Mouse (Mus musculus): ENCODE measurements around the gene Gm17535. TPM values are rescaled to one million over a fixed set of nuclear protein-coding genes. Genes with fewer than 3 reads are reported as not detected.
"Not testable (repeated sequence)": the region's sequence is repeated elsewhere in the genome, so short reads cannot be mapped to it uniquely, and the experiment has no call there.

Gm17535 gene
- polyA plus RNA-seq (2015; fragmentation: Nextera tagmentation; extraction: Ambion mirVana) = not detected in 2 replicates

GRCm38 (mm10) chr9:3034299-3034698, at the start of gene Gm17535:
TSS of gene Gm17535 (plus strand) at chr9:3034599.
- not testable (repeated sequence) for H3K4me2 ChIP-seq (ENCODE audit: low read length); H3K9ac ChIP-seq (replicated peaks; ENCODE audit: low read depth, low read length); H3K4me1 ChIP-seq (replicated peaks; ENCODE audit: control insufficient read depth, insufficient read depth, low read length); H3K27ac ChIP-seq (ENCODE audit: low read length); H3K27me3 ChIP-seq (replicated peaks; ENCODE audit: control insufficient read depth, insufficient read depth, low read length); H3K36me3 ChIP-seq (ENCODE audit: control insufficient read depth, insufficient read depth); H3K4me3 ChIP-seq (replicated peaks; ENCODE audit: low read length); H3K9me3 ChIP-seq (ENCODE audit: control insufficient read depth, low read length); ATAC-seq
- WGBS = no CpG with 5 or more reads among the region's 8 CpGs

GRCm38 (mm10) chr9:3000445-3000972, 33.9 kb upstream of the Gm17535 start, which contains the start of gene Gm10722:
TSS of gene Gm10722 (plus strand) at chr9:3000922.
- H3K36me3 ChIP-seq (ENCODE audit: control insufficient read depth, insufficient read depth); H3K9ac ChIP-seq (replicated peaks; ENCODE audit: low read depth, low read length); H3K27me3 ChIP-seq (replicated peaks; ENCODE audit: control insufficient read depth, insufficient read depth, low read length); ATAC-seq; H3K4me3 ChIP-seq (replicated peaks; ENCODE audit: low read length); H3K9me3 ChIP-seq (ENCODE audit: control insufficient read depth, low read length); H3K4me1 ChIP-seq (replicated peaks; ENCODE audit: control insufficient read depth, insufficient read depth, low read length); H3K4me2 ChIP-seq (ENCODE audit: low read length); H3K27ac ChIP-seq (ENCODE audit: low read length): not testable (repeated sequence)
- 75% methylated on average over 12 of the region's 12 CpGs for WGBS

- not testable (repeated sequence) for H3K4me3 ChIP-seq (replicated peaks; ENCODE audit: low read length); H3K27me3 ChIP-seq (replicated peaks; ENCODE audit: control insufficient read depth, insufficient read depth, low read length); H3K4me1 ChIP-seq (replicated peaks; ENCODE audit: control insufficient read depth, insufficient read depth, low read length); ATAC-seq; H3K9me3 ChIP-seq (ENCODE audit: control insufficient read depth, low read length); H3K36me3 ChIP-seq (ENCODE audit: control insufficient read depth, insufficient read depth); H3K27ac ChIP-seq (ENCODE audit: low read length); H3K9ac ChIP-seq (replicated peaks; ENCODE audit: low read depth, low read length); H3K4me2 ChIP-seq (ENCODE audit: low read length)
- 67% methylated on average over 8 of the region's 8 CpGs for whole genome bisulfite sequencing
Observed at GRCm38 (mm10) chr9:3001006-3001405, 33.4 kb upstream of the Gm17535 start.

GRCm38 (mm10) chr9:3001948-3002659, 32.3 kb upstream of the Gm17535 start:
- not testable (repeated sequence) for H3K9ac ChIP-seq (replicated peaks; ENCODE audit: low read depth, low read length); H3K36me3 ChIP-seq (ENCODE audit: control insufficient read depth, insufficient read depth); H3K4me2 ChIP-seq (ENCODE audit: low read length); H3K4me1 ChIP-seq (replicated peaks; ENCODE audit: control insufficient read depth, insufficient read depth, low read length); H3K27me3 ChIP-seq (replicated peaks; ENCODE audit: control insufficient read depth, insufficient read depth, low read length); H3K9me3 ChIP-seq (ENCODE audit: control insufficient read depth, low read length); H3K4me3 ChIP-seq (replicated peaks; ENCODE audit: low read length); H3K27ac ChIP-seq (ENCODE audit: low read length)
- WGBS = 59% methylated on average over 8 of the region's 11 CpGs
- ATAC-seq = peak; percentile 81

- H3K9ac ChIP-seq (replicated peaks; ENCODE audit: low read depth, low read length); H3K27me3 ChIP-seq (replicated peaks; ENCODE audit: control insufficient read depth, insufficient read depth, low read length); ATAC-seq; H3K36me3 ChIP-seq (ENCODE audit: control insufficient read depth, insufficient read depth); H3K4me2 ChIP-seq (ENCODE audit: low read length); H3K27ac ChIP-seq (ENCODE audit: low read length); H3K4me1 ChIP-seq (replicated peaks; ENCODE audit: control insufficient read depth, insufficient read depth, low read length); H3K9me3 ChIP-seq (ENCODE audit: control insufficient read depth, low read length); H3K4me3 ChIP-seq (replicated peaks; ENCODE audit: low read length): not testable (repeated sequence)
- WGBS = 73% methylated on average over 6 of the region's 14 CpGs
Observed at GRCm38 (mm10) chr9:3002794-3003396, 31.5 kb upstream of the Gm17535 start, which contains the start of gene Gm11168. TSS of gene Gm11168 (plus strand) at chr9:3003346.

GRCm38 (mm10) chr9:3006179-3006578, 28.2 kb upstream of the Gm17535 start:
- not testable (repeated sequence) for H3K27me3 ChIP-seq (replicated peaks; ENCODE audit: control insufficient read depth, insufficient read depth, low read length); H3K4me3 ChIP-seq (replicated peaks; ENCODE audit: low read length); ATAC-seq; H3K4me2 ChIP-seq (ENCODE audit: low read length); H3K9ac ChIP-seq (replicated peaks; ENCODE audit: low read depth, low read length); H3K36me3 ChIP-seq (ENCODE audit: control insufficient read depth, insufficient read depth); H3K27ac ChIP-seq (ENCODE audit: low read length); H3K9me3 ChIP-seq (ENCODE audit: control insufficient read depth, low read length); H3K4me1 ChIP-seq (replicated peaks; ENCODE audit: control insufficient read depth, insufficient read depth, low read length)
- WGBS = 81% methylated on average over 1 of the region's 5 CpGs

- H3K9me3 ChIP-seq (ENCODE audit: control insufficient read depth, low read length); H3K4me3 ChIP-seq (replicated peaks; ENCODE audit: low read length); H3K9ac ChIP-seq (replicated peaks; ENCODE audit: low read depth, low read length); H3K36me3 ChIP-seq (ENCODE audit: control insufficient read depth, insufficient read depth); H3K27me3 ChIP-seq (replicated peaks; ENCODE audit: control insufficient read depth, insufficient read depth, low read length); H3K4me2 ChIP-seq (ENCODE audit: low read length); H3K27ac ChIP-seq (ENCODE audit: low read length); H3K4me1 ChIP-seq (replicated peaks; ENCODE audit: control insufficient read depth, insufficient read depth, low read length): not testable (repeated sequence)
- 68% methylated on average over 7 of the region's 8 CpGs for WGBS
- ATAC-seq = peak; percentile 67; the same call in 1 of the 2 replicates
Observed at GRCm38 (mm10) chr9:3006636-3007035, 27.8 kb upstream of the Gm17535 start.

- H3K4me1 ChIP-seq (replicated peaks; ENCODE audit: control insufficient read depth, insufficient read depth, low read length); H3K27me3 ChIP-seq (replicated peaks; ENCODE audit: control insufficient read depth, insufficient read depth, low read length); H3K4me2 ChIP-seq (ENCODE audit: low read length); H3K9ac ChIP-seq (replicated peaks; ENCODE audit: low read depth, low read length); H3K4me3 ChIP-seq (replicated peaks; ENCODE audit: low read length); H3K36me3 ChIP-seq (ENCODE audit: control insufficient read depth, insufficient read depth); ATAC-seq; H3K27ac ChIP-seq (ENCODE audit: low read length); H3K9me3 ChIP-seq (ENCODE audit: control insufficient read depth, low read length): not testable (repeated sequence)
- WGBS = 73% methylated on average over 6 of the region's 9 CpGs
Observed at GRCm38 (mm10) chr9:3007272-3007671, 27.1 kb upstream of the Gm17535 start.

GRCm38 (mm10) chr9:3009331-3009730, 25.1 kb upstream of the Gm17535 start:
- not testable (repeated sequence) for H3K4me3 ChIP-seq (replicated peaks; ENCODE audit: low read length); H3K4me1 ChIP-seq (replicated peaks; ENCODE audit: control insufficient read depth, insufficient read depth, low read length); H3K36me3 ChIP-seq (ENCODE audit: control insufficient read depth, insufficient read depth); H3K9me3 ChIP-seq (ENCODE audit: control insufficient read depth, low read length); H3K9ac ChIP-seq (replicated peaks; ENCODE audit: low read depth, low read length); H3K27me3 ChIP-seq (replicated peaks; ENCODE audit: control insufficient read depth, insufficient read depth, low read length); ATAC-seq; H3K27ac ChIP-seq (ENCODE audit: low read length); H3K4me2 ChIP-seq (ENCODE audit: low read length)
- WGBS = no CpG with 5 or more reads among the region's 5 CpGs
